Mouse (Mus musculus): ENCODE measurements around the gene Lrrc1.

Lrrc1 gene

DNA sequence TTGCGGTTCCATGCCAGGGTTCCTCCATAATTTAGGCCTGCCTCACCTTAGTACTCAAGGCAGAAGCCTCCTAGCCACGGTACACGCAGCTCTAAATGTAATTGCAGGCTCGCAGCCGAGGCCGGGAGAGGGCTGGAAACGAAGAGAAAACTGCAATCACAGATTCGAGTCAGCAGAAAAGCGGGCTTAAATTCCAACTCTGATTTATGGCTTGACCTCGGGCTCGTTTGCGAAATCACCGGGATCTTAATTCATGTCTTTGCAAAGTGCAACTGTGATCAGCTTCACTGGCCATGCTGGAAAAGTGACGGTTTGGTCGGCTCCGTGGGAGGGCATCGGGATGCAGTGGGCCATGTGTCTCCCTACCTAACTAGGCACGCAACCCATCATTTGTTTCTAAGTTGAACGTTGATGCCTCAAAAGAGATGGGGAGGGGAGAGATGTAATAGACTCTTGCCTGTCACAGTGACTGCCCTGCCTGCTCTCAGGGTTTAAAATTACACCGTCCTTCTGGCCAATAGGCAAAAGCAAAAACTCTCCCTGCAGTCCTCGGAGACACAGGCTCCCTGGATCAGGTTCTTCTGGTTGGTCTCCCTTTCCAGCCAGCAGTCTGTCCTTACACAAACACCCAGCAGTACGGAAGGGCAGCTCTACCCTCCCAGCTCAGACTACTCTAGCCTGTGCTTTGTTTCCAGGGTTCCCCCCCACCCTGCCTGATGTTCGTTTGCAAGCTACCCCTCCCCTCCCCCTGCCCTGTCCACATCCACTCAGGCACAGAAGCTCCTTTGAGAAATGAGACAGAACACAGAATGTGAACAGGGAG is 117.2 kb downstream of the Lrrc1 start:
- peak; percentile 32 to 40 for DNase-seq (ENCODE audit: low spot score in 2 of 2)

DNA sequence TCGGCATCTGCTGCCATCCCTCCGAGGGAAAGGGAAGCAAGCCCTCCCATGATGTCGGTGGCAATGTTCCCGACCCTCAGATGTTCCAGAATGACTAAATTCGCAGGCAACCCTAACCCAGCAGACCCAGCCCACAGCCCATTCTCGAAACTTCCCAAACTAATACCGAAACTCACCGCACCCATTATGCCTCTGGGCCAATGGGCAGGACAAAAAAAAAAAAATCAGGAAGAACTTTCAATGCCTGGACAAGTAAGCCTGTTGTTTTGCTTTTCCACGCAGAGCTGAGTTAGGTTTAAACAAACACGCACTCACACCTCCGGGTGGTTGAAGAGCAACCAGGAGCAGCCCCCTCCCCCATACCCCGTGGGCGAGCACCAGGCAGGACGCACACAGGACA is 118.6 kb downstream of the Lrrc1 start:
- DNase-seq (ENCODE audit: low spot score in 2 of 2) = no peak

DNA sequence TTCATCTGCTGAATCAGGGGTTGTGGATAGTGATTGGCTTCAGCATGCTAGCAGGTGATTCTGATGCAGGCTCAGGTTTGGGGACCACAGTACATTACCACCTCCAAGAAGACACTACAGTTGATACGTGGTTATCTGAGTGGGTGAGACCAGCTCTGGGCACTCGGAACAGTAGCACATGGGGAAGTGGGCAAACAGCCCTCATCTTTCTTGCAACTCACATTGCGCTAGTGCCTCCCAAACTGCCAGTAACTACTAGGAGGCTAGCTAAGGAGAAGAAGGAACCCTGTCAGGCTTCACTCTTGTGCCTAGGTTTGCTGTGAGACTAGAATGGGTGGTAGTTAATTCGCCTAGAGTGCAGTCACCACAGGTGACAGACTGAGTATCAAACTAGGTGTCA is 119.1 kb downstream of the Lrrc1 start:
- DNase-seq (ENCODE audit: low spot score in 2 of 2) = no peak

DNA sequence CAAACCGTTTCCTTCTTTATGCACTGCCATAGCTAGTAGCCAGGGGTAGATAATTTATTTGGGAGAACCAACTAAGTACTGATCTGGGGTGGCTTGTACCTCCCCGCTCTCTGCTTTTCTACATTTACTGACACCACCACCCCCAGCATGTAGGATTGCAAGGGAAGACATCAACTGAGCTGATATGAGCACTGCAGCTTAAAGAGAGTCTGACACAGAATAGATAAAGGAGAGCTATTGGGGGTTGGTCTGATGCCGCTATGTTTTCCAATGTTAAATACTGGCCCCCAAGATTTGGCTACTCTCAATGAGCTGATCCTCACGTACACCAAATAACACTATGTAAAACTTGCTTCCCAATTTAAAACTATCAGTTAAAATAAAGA is 124.5 kb downstream of the Lrrc1 start:
- DNase-seq (ENCODE audit: low spot score in 2 of 2) = no peak

DNA sequence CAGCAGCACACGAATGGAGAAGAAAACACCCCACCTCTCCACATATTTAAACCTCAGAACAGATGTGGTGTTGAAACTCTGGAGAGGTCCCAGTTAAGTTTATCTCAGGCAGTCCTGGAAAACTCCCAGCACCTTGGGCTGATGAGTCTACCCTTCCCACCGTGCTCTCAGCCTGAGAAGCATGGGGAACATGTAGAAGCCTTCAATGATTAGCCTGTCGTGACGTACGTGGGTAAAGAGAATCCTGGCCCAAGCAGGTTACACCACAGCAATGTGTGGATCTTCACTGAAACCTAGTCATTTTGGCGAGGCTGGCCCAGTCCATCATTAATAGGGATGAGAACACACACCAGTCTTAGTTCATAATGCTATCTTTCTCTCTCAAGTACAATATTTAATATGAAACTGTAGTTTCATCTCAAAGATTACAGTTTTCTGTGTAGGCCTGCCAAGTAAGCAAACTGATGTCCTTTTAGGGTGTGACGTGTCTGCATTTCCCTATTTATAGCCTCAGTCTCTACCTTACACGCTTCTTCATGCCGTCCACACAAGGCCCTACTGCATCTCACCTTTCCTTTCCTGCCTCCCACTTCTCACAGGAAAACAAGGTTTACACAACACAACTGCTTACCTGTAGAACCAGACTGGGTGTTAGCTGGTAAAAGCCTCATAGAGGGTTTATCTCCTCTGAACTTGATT is 125.0 kb downstream of the Lrrc1 start:
- DNase-seq (ENCODE audit: low spot score in 2 of 2) = no peak

DNA sequence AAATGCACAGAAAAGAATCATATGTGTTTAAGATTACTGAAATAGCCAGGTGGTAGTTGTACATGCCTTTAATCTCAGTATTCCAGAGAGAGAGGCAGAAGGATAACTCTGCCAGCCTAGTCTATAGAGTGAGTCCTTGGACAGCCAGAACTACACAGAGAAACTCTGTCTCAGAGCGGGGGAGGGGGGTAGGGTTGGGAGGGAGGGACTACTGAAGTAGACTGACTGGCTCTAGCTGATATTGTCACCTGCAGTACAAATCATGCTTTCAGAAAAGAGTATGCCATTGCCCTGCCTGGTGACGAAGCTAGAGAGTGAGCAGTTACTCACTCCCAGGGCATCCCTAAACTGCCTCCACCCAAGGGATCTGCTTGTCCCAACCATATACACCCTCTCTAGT is 125.9 kb downstream of the Lrrc1 start:
- no peak for DNase-seq (ENCODE audit: low spot score in 2 of 2)

DNA sequence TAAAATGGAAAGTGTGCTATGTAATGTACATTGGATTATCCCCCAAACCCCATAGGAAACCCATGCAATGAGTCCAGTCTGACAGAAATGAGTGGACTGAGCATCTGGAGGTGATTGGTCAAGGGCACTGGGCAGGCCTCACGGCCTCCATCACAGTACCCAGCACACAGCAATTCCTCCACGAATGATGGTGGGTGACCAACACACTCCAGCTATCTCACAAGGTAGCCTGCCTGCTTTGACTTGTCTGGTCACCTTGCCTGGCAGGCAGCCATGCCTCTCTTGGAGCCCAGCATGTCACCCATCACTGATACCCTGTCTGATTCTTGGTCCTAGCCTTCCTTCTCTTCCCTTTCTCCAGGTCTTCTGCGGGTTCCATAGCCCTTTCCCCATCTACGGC is 128.2 kb downstream of the Lrrc1 start:
- DNase-seq (ENCODE audit: low spot score in 2 of 2) = no peak

DNA sequence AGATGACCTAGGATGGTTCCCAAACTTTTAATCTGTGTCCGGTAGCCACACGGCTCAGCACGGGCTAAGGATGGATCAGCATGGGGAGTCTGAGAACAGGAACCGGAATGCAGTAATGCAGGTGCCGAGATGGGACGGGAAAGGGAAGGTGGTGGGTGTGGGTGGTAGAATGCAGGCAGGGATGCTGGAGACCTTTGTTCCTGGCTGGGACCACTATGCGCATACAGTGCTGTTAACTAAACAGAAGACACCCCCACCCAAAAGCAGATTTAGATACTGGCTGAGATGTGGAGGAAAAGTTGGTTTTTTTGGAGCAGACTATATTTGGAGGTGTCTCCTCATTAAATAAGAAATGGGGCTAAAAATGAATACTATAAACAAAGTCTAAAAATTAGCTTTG is 128.7 kb downstream of the Lrrc1 start:
- no peak for DNase-seq (ENCODE audit: low spot score in 2 of 2)

DNA sequence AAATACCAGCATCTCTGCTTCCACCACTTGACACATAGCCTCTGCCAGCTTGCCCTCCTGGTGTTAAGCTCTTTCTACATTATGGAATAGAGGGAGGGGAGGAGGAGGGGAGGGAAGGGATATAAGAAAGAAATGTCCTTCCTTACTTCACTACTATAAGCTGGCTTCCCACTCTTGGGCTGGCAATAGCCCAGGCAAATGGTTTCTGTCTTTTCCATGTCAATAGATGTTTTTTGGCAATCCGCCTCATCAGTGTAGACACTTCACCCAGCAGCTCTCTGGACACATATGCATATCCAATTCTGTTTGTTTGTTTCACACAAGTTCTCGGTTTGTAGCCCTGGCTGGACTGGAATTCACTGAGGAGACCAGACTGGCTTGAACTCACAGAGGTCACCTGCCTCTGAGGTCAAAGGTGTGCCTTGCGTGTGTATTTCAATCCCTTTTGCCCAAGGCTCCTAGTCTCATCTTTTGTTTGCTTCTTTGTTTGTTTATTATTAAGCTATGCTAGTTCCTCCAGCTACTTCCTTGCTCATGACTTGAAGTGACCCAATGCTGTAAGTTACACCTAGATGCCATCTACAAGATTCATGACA is 132.7 kb downstream of the Lrrc1 start:
- no peak for DNase-seq (ENCODE audit: low spot score in 2 of 2)

DNA sequence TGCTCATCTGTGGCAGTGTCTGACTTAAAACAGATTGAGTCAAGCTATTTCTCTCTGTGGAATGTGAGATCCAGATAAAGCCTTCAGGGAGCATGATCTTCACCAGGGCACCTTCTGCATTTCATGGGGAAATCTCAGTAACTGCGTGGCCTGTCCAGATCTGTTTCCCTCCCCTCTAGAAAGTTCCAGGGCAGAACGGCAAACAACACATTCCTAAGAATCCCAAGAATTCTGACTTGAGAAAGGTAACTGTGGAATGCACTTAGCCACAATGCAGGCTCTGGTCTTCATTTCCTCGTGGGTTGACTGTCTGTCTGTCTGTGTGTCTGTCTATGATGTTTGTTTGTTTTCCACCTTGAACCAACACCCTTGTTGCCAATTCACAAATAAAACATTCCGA is 133.7 kb downstream of the Lrrc1 start:
- DNase-seq (ENCODE audit: low spot score in 2 of 2) = no peak

DNA sequence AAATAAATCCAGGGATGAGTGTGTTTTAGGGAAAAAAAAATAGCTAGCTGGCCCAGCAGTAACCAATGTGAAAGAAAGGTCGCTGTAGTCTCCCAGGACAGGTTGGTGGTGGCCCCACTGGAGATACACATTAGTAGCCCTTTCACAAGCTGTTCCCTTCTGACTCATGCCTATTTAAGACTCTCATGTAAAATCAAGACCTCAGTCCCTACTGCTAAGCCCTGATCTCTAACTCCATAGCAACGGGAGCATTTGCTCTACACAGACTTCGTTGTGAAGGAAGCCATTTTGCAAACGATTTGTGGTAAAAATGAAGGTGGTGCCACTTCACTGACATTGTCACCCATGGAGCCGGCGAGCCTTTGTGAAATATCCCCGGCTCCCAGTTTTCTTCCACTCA is 134.1 kb downstream of the Lrrc1 start:
- DNase-seq (ENCODE audit: low spot score in 2 of 2) = no peak

DNA sequence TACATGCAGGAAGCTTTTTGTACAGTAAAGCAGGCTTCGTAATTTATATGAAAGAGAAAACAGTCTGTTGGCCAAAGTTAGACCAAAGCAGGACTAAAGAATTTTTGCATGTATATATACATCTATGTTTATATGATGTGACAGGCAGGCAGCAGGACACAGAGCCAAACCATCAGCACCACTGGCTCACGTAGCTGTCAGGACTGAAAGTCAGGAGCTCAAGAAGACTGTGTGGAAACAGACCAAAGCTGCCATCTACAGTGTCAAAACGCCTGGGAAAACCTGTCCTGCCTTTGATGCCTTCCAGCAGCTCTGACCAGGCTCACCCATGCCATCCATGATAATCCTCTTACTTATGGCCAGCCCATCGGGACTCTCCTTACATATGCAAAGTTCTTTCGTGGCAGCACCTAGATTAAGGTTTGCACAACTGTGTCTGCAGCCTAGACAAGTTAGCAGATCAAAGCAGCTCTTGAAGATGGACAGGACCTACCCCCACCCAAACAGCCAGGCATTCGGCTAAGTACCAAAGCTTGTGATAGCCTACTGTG is 136.5 kb downstream of the Lrrc1 start:
- DNase-seq (ENCODE audit: low spot score in 2 of 2) = no peak

DNA sequence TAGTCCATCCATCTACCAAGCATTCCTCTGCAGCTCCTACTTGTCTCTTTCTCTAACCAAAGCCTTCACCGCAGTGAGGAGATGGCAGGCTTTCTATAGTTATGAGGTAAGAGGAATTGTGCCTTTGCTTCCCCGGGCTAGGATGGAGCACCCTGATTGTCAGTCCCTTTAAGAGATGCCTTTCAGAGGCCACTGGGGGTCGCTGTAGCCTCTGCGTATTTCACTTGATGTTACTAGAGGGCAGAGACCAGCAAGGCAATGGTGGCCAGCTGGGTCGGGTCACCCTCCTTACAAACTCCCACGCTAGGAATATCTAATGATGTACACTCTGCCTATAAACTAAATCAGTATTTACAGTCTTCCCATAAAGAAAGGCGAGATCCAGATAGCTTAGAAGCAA is 137.8 kb downstream of the Lrrc1 start:
- no peak for DNase-seq (ENCODE audit: low spot score in 2 of 2)

DNA sequence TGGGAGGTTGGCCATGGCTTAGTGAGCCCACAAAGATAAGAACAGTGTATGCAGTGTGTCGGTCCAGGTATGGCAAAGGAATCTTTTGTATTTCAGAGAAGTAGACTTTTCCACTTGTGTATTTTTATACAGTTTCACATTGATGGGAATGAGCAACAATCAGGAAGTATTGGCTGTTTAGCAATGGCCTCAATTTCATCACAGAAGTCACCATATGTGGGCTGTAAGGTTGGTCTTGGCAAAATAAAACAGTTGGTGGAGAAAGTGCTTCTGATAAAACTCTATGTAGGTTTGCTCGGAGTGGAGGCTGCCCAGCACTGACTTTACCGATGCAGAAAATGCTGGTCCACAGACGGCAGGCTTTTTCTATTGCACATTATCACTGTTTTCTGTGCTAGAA is 140.2 kb downstream of the Lrrc1 start:
- no peak for DNase-seq (ENCODE audit: low spot score in 2 of 2)

DNA sequence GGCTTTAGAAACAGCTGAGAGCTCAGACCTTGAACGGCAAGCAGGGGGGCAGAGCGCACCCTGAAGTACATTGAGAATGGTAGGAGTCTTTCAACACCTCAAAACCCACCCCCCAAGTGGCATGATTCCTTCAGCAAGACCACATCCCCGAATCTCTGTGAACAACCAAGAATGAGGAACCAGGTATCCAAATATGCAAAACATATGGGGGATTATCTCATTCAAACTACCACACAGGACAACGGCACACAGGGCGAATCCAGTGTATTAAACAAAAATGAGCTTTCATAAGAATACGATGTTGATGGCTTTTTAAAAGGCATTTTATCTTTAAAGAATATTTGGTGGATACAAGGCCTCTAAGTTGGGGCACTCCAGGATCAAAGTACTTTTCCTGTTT is 140.7 kb downstream of the Lrrc1 start:
- no peak for DNase-seq (ENCODE audit: low spot score in 2 of 2)

DNA sequence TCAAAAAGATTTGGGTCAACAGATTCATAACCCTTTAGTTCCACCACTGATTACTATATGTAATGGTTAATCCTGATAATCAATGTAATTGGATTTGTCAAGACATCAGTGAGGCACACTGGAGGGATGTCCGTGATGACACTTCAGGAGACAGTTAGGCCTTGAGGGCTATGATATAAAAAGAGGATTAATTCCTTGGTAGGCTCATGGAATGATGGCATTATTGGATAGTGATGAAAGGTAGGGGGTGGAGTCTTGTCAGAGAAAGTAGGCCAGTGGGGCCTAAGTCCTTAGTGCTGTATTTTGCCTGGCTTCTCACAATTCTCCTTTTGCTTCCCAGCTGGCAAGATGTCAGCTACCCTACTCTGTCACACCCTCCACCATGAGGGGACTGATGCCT is 141.7 kb downstream of the Lrrc1 start:
- no peak for DNase-seq (ENCODE audit: low spot score in 2 of 2)

DNA sequence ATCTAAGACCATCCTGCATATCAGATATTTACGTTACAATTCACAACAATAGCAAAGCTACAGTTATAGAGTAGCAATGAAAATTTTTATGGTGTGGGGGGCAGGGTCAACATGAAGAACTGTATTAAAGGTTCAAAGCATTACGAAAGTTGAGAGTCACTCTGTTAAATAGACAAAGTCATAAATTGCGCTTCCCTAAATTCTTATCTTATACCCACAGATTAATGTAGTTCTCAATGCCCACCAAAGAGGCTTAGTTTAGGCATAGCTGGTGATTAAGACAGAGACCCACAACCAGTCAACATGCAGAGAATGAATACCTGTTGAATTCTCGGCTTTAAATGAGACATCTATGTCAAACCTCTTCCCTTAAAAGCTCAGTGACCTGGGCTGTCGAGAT is 144.9 kb downstream of the Lrrc1 start:
- no peak for DNase-seq (ENCODE audit: low spot score in 2 of 2)

DNA sequence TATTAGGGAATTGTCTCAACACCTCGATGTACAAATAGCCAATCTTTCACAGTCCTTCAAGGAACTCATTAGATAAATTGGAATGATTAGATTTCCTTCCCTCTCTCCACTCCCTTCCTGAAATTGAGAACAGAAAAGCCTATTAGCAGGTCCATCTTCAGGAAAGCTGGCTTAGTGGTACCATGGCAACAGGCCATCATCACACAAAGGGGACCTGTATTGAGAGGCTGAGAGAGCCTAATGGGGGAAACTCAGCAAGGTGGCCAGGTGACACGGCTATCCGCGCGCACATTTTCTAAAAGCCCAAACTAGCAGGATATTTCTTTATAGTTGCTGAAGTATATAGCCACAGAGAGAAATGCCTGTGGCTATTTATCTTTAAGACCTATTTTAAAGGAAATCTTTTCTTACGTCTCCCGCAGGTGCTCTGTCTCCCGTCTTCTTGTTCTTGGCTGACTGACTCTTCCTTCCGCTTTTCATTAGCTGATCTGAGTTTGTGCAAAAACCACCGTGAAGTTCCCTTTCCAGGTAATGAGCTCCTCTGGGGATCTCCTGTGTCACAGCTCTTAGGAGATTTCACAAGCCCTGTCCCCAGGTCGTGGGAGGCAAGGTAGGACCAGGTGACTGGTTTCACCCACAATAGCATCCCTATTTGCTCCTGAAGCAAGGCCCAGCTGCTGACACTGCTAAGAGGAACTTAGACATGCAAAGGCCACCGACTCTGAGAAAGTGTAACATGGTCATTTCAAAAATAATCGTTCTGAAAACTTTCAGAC is 145.6 kb downstream of the Lrrc1 start:
- no peak for DNase-seq (ENCODE audit: low spot score in 2 of 2)

DNA sequence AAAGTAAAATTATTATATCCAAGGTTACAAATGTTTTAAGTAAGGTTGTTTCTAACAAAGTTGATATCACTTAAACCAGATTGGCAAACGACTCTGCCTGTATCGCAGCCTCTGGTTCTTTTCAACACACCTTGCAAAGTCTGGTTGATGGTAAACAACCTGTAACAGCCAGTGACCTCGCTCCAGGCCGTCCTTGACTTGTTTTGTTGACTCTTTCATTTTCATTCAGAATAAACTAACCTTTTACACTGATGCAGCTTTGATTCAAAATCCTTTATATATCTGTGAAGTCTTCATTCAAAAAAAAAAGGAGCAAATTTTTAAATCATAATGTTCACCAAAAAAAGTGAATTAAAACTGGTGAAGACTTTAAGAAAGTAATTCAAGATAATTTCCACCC is 147.6 kb downstream of the Lrrc1 start:
- no peak for DNase-seq (ENCODE audit: low spot score in 2 of 2)

DNA sequence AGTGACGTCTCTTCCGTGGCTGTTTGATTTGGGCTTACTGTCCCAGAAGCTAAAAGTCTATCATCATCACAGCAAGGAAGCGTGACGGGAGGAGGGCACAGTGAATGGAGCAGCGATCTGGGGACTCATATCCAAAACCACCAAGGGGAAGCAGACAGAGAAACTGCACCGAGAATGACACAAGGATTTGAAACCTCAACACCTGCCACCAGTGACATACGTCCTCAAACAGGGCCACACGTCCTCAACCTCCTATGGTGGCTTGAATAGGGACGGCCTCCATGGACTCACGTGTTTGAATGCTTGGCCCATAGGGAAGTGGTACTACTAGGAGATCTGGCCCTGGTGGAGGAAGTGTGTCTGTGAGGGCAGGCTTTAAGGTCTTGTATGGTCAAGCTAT is 153.4 kb downstream of the Lrrc1 start:
- no peak for DNase-seq (ENCODE audit: low spot score in 2 of 2)

DNA sequence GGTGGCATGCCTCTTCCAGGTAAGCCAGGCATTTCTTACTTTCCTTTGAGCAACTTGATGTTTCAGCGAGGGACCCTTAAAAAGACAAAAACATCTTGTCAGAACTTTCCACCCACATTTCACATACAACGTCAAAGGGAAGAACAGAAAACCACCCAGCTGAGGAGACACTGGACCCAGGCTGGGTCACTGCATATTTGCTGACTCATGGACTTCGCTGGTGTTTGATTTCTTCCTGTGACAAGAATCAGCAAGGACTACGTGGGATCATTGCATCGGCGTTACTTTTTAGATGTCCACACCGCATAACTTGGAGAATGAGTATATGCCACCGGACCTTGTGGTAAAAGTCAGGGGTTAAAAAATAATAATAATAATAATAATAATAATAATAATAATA is 155.7 kb downstream of the Lrrc1 start:
- no peak for DNase-seq (ENCODE audit: low spot score in 2 of 2)

DNA sequence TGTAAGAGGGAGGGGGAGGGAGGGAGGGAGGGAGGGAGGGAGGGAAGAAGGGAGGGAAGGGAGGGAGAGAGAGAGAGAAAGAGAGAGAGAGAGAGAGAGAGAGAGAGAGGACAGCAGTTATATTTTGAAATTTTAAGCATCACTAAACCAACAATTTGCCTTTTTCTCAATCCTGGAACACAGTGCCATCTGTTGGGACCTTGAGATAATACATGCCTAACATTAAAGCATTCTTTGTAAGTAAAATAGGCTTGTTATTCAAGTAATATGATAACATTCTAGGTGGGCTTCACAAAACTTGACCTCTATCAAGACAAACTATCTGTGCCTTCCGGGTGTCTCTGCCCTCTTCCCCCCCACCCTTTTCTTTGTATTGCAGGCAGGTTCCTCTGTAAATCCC is 157.9 kb downstream of the Lrrc1 start:
- DNase-seq (ENCODE audit: low spot score in 2 of 2) = no peak
